Mouse (Mus musculus) cortical plate, adult 2 months (tissue): ENCODE data around the gene Rabggta.

Source experiments
- CTCF ChIP-seq: fragments of 200-500 bp; IDR thresholded peaks from 2 replicates; pipeline ENCODE4 v1.5.1; 2011; ENCODE audit warnings: mild to moderate bottlenecking, control low read depth, low read length; ENCODE audit not compliant: insufficient read depth; ENCODE audit errors: extremely low read depth
- POLR2A ChIP-seq: fragments of 200-500 bp; IDR thresholded peaks from 2 replicates; pipeline ENCODE4 v1.6.1; 2011; ENCODE audit warnings: mild to moderate bottlenecking, low read length, control low read depth; ENCODE audit not compliant: insufficient read depth; ENCODE audit errors: extremely low read depth

DNA sequence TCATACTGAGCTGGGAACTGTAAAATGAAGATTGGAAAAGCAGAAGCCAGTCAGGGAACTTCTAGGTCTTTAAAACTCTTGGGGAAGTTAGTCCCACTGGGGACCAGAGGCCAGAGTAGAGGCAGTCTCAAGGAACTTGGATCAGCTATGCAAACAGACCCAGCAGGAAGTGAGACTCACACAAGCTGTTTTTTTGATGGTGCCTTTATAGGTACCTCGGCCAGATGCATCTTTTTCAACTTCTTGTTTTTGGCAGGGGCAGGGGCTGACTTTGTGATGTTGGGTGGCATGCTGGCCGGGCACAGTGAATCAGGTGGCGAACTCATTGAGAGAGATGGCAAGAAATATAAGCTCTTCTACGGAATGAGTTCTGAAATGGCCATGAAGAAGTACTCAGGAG is 44.4 kb downstream of the Rabggta start:
- TF ChIP-seq POLR2A, result no peak
- TF ChIP-seq CTCF, result no peak
